Mouse (Mus musculus) small intestine, adult 2 months (tissue): ENCODE measurements around the gene Rbbp8nl. TPM values are rescaled to one million over a fixed set of nuclear protein-coding genes. Genes with fewer than 3 reads are reported as not detected.

Experiments used
- H3K27ac ChIP-seq: fragments of 200-500 bp; 2 replicates; pipeline ENCODE4 v1.5.1; 2012; ENCODE audit warnings: low read depth, low read length, control low read depth, inconsistent platforms; ENCODE audit not compliant: insufficient read depth
- H3K27me3 ChIP-seq: fragments of 200-500 bp; 2 replicates; pipeline ENCODE4 v1.6.1; 2012; ENCODE audit warnings: mild to moderate bottlenecking, moderate library complexity, low read length, inconsistent platforms; ENCODE audit not compliant: control insufficient read depth, insufficient read depth
- H3K36me3 ChIP-seq: fragments of 200-500 bp; 2 replicates; pipeline ENCODE4 v1.6.1; 2012; ENCODE audit warnings: mild to moderate bottlenecking, low read length, control low read depth, inconsistent platforms; ENCODE audit not compliant: control insufficient read depth, insufficient read depth
- H3K4me1 ChIP-seq: fragments of 200-500 bp; 2 replicates; pipeline ENCODE4 v1.6.1; 2012; ENCODE audit warnings: low read length, inconsistent platforms, mixed read lengths; ENCODE audit not compliant: control insufficient read depth, insufficient read depth, insufficient read length
- H3K4me3 ChIP-seq: fragments of 200-500 bp; 2 replicates; pipeline ENCODE4 v1.5.1; 2012; ENCODE audit warnings: low read depth, mild to moderate bottlenecking, control low read depth, inconsistent platforms, low read length, moderate library complexity
- CTCF ChIP-seq: fragments of 200-500 bp; IDR thresholded peaks from 2 replicates; pipeline ENCODE4 v1.5.1; 2012; ENCODE audit warnings: low read depth, mild to moderate bottlenecking, control low read depth, inconsistent platforms, low read length, moderate library complexity, mixed read lengths; ENCODE audit not compliant: insufficient replicate concordance, insufficient read length; ENCODE audit errors: extremely low read depth
- POLR2A ChIP-seq: fragments of 200-500 bp; IDR thresholded peaks from 2 replicates; pipeline ENCODE4 v1.6.1; 2012; ENCODE audit warnings: low read depth, mild to moderate bottlenecking, control low read depth, inconsistent platforms, low read length, moderate library complexity
- WGBS: fragments of 180-500 bp; shearing (Covaris S2); methylation state at CpG from one replicate; pipeline ENCODE4 v1.1.7; 2018; 5-methylcytosine and 5-hydroxymethylcytosine counted together
- polyA plus RNA-seq: library from polyadenylated mRNA; depleted of rRNA; stranded (reverse); fragments of >200 nt; gene quantifications from 2 replicates; pipeline ENCODE4 v1.2.3, GENCODE M21; 2012

Gene Rbbp8nl
- polyA plus RNA-seq, 1 experiment = 1.2 TPM

DNA sequence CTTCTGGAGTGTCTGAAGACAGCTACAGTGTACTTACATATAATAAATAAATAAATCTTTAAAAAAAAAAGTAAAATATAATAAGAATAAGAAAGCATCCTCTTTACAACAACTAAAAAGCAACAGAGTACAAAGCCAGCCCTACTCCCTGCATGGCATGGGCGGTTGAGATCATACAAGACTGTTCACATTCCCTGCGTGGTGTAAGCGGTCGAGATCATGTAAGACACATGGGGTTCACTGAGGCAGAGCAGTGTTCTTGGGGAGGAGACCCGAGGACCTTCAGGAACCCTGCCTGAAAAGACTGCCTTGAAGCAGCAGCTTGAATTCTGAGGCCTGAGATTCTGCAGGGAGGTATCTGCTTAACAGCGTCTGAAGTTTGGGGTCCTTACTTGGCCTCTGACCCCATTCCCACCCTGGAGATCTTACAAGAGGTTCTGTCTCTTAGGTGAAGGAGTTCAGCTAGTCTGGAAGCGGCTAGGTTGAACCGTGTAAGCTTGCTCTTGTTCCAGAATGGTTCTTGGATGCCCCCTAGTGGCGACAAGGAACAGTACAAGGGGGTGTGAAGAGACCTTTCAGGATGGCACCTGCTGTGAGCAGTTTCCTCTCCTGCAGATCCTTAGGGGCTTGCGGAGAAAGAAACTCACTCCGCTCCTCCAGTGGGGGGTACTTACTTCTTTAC, 38.6 kb downstream of the Rbbp8nl start:
- Histone ChIP-seq H3K36me3 (no peaks in the 10 kb centered on the region), H3K27me3 (no peaks in the 10 kb centered on the region), H3K27ac (no peak overlapping the region), H3K4me3 (no peak overlapping the region), H3K4me1 (peaks cover 9% of the 10 kb centered on the region)
- WGBS = 25% methylated on average over 11 of the region's 11 CpGs
- TF ChIP-seq CTCF (peak; percentile 88; the same call in 1 of the 2 replicates), POLR2A (no peak)

DNA sequence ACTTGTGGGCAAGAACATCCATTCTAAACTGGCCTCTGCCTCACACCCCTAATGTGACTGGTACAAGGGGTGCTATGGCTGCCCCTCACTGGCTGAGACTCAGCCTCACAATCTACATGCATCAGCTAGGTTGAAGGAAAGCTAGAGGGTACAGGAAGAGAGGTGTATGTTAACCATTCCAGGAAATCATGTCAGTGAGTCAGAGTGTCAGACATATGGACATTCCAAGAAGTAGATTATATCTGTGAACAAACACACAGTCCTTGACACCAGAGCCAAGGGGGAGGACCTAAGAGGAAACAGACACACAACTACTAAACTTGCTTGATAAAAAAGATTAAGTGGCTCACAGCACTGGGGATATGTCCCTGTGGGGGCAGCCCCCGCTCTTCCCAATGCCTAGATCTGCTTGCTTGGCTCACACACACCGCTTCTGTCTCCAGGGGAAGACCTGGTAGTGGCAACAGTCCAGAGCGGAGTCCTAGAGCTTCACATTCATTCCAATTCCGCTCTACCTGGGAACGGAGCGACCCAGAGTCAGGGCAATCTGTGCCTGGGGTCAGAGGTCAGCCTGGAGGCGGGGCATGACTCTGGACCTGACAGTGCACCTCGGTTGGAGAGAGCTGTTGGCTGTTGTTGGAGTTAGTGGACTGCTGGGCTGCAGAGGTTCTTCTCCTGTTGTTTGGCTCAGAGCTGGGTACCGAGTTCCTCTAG, 40.6 kb downstream of the Rbbp8nl start:
- Histone ChIP-seq H3K27ac (0 out of 2 replicates have a peak overlapping the region, but pooled peaks have one; percentile 28), H3K4me3 (no peak overlapping the region)

DNA sequence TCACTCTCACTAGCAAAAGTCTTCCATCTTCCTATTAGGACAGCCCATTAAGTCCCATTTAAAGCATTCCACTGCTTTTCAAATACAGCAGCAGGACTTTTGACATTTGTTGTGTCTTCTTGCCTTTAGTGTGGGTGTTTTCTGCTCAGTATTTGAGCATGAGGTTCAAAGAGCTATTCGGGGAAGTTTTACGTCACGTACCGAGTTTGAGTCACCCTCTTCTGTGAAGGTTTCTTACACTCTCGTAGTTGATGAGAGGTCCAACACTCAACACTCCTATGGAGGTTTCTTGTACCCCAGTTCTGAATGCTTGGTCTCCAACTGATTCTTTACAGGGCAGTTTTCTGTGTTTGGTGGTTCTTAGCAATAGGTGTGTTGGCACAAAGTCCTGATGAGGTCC, 41.8 kb downstream of the Rbbp8nl start:
- no peaks in the 10 kb centered on the region for H3K36me3 ChIP-seq
- TF ChIP-seq POLR2A (no peak), CTCF (no peak)
- 91% methylated on average over 5 of the region's 5 CpGs for WGBS

More for the DNA sequence above, 40.6 kb downstream of the Rbbp8nl start:
- H3K4me1 ChIP-seq = peaks cover 11% of the 10 kb centered on the region
- WGBS = 40% methylated on average over 9 of the region's 9 CpGs
- TF ChIP-seq CTCF = no peak
- peak; percentile 34; the same call in 1 of the 2 replicates for TF ChIP-seq POLR2A
- no peaks in the 10 kb centered on the region for H3K27me3 ChIP-seq
- no peaks in the 10 kb centered on the region for H3K36me3 ChIP-seq

DNA sequence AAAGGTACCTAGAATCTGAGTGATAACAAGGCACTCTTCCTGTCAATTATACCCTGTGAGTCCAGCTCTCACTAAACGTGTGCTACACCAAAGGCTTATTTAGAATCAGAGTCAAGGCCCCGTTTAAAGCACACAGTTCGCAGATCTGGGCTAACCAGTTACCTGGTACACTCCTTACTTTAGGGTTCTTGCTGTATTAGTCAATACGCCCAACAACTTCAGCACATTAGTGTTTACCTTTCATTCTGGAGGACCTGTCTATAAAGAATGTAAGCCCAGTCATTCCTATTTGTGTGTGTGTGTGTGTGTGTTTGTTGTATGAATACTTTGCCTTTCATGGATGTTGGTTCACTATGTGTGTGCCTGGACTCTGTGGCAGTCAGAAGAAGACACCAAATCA, 46.6 kb downstream of the Rbbp8nl start:
- 72% methylated on average over 4 of the region's 4 CpGs for WGBS
- Histone ChIP-seq H3K36me3 (no peaks in the 10 kb centered on the region), H3K27ac (no peak overlapping the region), H3K4me3 (no peak overlapping the region), H3K4me1 (peaks cover 2% of the 10 kb centered on the region; the same call in 1 of the 2 replicates), H3K27me3 (no peaks in the 10 kb centered on the region)
- TF ChIP-seq POLR2A (no peak), CTCF (no peak)

More for the DNA sequence above, 41.8 kb downstream of the Rbbp8nl start:
- no peak overlapping the region for H3K4me3 ChIP-seq
- peaks cover 11% of the 10 kb centered on the region for H3K4me1 ChIP-seq
- H3K27me3 ChIP-seq = no peaks in the 10 kb centered on the region
- no peak overlapping the region for H3K27ac ChIP-seq

DNA sequence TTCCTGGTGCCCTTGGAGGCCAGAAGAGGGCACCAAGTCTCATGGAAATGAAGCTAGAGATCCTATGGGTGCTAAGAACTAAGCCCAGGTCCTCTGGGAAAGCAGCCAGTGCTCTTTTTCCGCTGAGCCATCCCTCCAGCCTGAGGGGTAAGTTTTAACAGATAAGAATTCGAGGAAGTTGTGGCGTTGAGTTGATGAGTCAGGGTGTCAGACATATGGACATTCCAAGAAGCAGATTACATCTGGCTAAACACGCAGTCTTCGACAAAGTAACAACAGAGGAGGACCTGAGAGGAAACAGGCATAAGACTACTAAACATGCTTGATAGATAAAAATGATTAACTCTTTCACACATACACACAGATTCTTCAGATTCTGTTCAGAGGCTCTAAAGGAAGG, 51.1 kb downstream of the Rbbp8nl start:
- no peak for TF ChIP-seq POLR2A
- TF ChIP-seq CTCF = no peak
- Histone ChIP-seq H3K27ac (no peak overlapping the region), H3K4me1 (peaks cover 2% of the 10 kb centered on the region), H3K36me3 (no peaks in the 10 kb centered on the region), H3K27me3 (no peaks in the 10 kb centered on the region), H3K4me3 (no peak overlapping the region)
- 58% methylated on average over 5 of the region's 5 CpGs for WGBS

DNA sequence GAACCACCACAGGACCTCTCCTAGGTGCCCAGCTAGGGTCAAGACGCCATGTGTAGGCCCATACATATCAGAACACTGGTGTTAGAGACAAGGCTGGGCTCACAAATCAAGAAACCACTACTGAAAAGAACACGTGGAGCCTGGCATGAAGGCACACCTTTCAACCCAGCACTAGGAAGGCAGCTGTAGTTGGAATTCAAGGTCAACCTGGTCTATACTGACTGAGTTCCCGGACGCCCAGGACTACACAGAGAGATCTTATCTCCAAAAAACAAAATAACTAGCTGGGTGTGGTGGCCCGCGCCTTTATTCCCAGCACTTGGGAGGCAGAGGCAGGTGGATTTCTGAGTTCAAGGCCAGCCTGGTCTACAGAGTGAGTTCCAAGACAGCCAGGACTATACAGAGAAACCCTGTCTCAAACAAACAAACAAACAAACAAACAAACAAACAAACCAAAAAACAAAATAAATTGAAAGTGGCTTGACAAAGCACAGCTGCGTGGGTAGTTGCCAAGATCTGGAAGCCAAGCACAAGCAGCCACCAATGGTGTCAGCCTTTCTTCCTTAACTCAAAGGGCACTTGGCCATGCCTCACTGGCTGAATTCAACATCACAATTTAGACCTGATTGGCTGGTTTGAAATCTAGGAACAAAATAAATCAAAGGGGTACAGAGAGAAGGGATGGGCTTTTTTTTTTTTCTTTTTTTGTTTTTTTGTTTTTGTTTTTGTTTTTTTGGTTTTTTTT, 51.9 kb downstream of the Rbbp8nl start:
- H3K27ac ChIP-seq = no peak overlapping the region
- 73% methylated on average over 7 of the region's 7 CpGs for WGBS

DNA sequence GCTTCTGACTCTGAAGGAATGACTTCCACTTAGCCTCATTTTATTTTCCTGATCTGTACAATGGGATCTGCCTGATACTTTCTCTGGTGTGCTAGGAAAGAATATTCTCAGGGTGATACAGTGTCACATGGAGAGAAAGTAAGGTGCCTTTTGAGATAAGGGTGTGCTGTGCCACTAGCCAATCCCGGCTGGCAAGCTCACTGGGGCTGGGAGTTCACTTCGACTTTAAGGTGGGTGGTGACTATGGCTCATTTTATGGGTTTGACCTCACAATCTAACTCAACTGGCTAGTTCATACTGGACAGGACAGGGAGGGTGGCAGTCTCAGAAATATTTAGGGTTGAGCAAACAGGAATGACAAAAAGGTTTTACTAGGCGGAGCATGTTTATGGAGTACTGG, 52.7 kb downstream of the Rbbp8nl start:
- no peak overlapping the region for H3K27ac ChIP-seq
- H3K4me3 ChIP-seq = no peak overlapping the region
- no peaks in the 10 kb centered on the region for H3K27me3 ChIP-seq
- 49% methylated on average over 3 of the region's 3 CpGs for WGBS
- H3K4me1 ChIP-seq = peaks cover 2% of the 10 kb centered on the region
- TF ChIP-seq POLR2A = no peak
- no peak for TF ChIP-seq CTCF
- no peaks in the 10 kb centered on the region for H3K36me3 ChIP-seq

More for the DNA sequence above, 51.9 kb downstream of the Rbbp8nl start:
- no peak for TF ChIP-seq POLR2A
- TF ChIP-seq CTCF = no peak
- Histone ChIP-seq H3K36me3 (no peaks in the 10 kb centered on the region), H3K27me3 (no peaks in the 10 kb centered on the region), H3K4me3 (no peak overlapping the region), H3K4me1 (peaks cover 2% of the 10 kb centered on the region)
